Mouse (Mus musculus): ENCODE measurements around the gene Nrxn2. TPM values are rescaled to one million over a fixed set of nuclear protein-coding genes. Genes with fewer than 3 reads are reported as not detected.

Gene Nrxn2
- polyA plus RNA-seq, 2 experiments, result 2.6 to 3.6 TPM

- ATAC-seq (ENCODE audit: low FRiP score, low read depth), result no peak
- H3K9me3 ChIP-seq (ENCODE audit: control insufficient read depth, low read length), result no peaks in the 10 kb centered on the region
- H3K4me1 ChIP-seq (ENCODE audit: control insufficient read depth, insufficient read depth, low read length), result no peaks in the 10 kb centered on the region
- no peak overlapping the region for H3K27ac ChIP-seq (replicated peaks; ENCODE audit: low read depth, low read length)
- H3K4me2 ChIP-seq (replicated peaks; ENCODE audit: low read depth, low read length, severe bottlenecking), result no peak overlapping the region
- H3K27me3 ChIP-seq (ENCODE audit: control insufficient read depth, insufficient read depth, low read length), result no peaks in the 10 kb centered on the region
- no peak overlapping the region for H3K4me3 ChIP-seq (replicated peaks; ENCODE audit: low read length)
- WGBS, result 91% methylated on average over 6 of the region's 6 CpGs
- DNase-seq (ENCODE audit: low spot score), result no peak
- no peaks in the 10 kb centered on the region for H3K36me3 ChIP-seq (ENCODE audit: control insufficient read depth, insufficient read depth, low read length)
- no peak for TF ChIP-seq POLR2A (IDR thresholded peaks at IDR 0.05; ENCODE audit: borderline replicate concordance, extremely low read depth, insufficient read depth, insufficient read length)
- no peak overlapping the region for H3K9ac ChIP-seq (ENCODE audit: low read depth, low read length, severe bottlenecking)
Measured at GRCm38 (mm10) chr19:6543035-6543383, 124.5 kb downstream of the Nrxn2 start.

- Histone ChIP-seq H3K27ac (replicated peaks; ENCODE audit: low read depth, low read length) (no peak overlapping the region), H3K4me2 (replicated peaks; ENCODE audit: low read depth, low read length, severe bottlenecking) (no peak overlapping the region), H3K9me3 (ENCODE audit: control insufficient read depth, low read length) (no peaks in the 10 kb centered on the region), H3K9ac (ENCODE audit: low read depth, low read length, severe bottlenecking) (no peak overlapping the region), H3K4me1 (ENCODE audit: control insufficient read depth, insufficient read depth, low read length) (no peaks in the 10 kb centered on the region), H3K36me3 (ENCODE audit: control insufficient read depth, insufficient read depth, low read length) (no peaks in the 10 kb centered on the region), H3K27me3 (ENCODE audit: control insufficient read depth, insufficient read depth, low read length) (no peaks in the 10 kb centered on the region), H3K4me3 (replicated peaks; ENCODE audit: low read length) (no peak overlapping the region)
- DNase-seq (ENCODE audit: low spot score) (no peak), ATAC-seq (ENCODE audit: low FRiP score, low read depth) (no peak)
- no peak for TF ChIP-seq POLR2A (IDR thresholded peaks at IDR 0.05; ENCODE audit: borderline replicate concordance, extremely low read depth, insufficient read depth, insufficient read length)
- 61% methylated on average over 7 of the region's 7 CpGs for WGBS
Measured at GRCm38 (mm10) chr19:6543518-6543917, 125.0 kb downstream of the Nrxn2 start.

GRCm38 (mm10) chr19:6544712-6545111, 126.2 kb downstream of the Nrxn2 start:
- TF ChIP-seq POLR2A (IDR thresholded peaks at IDR 0.05; ENCODE audit: borderline replicate concordance, extremely low read depth, insufficient read depth, insufficient read length), result no peak
- Histone ChIP-seq H3K27me3 (ENCODE audit: control insufficient read depth, insufficient read depth, low read length) (no peaks in the 10 kb centered on the region), H3K9ac (ENCODE audit: low read depth, low read length, severe bottlenecking) (no peak overlapping the region), H3K36me3 (ENCODE audit: control insufficient read depth, insufficient read depth, low read length) (no peaks in the 10 kb centered on the region), H3K4me1 (ENCODE audit: control insufficient read depth, insufficient read depth, low read length) (no peaks in the 10 kb centered on the region), H3K9me3 (ENCODE audit: control insufficient read depth, low read length) (no peaks in the 10 kb centered on the region), H3K27ac (replicated peaks; ENCODE audit: low read depth, low read length) (no peak overlapping the region), H3K4me3 (replicated peaks; ENCODE audit: low read length) (no peak overlapping the region), H3K4me2 (replicated peaks; ENCODE audit: low read depth, low read length, severe bottlenecking) (no peak overlapping the region)
- DNase-seq (ENCODE audit: low spot score), result no peak
- 90% methylated on average over 13 of the region's 13 CpGs for WGBS
- no peak for ATAC-seq (ENCODE audit: low FRiP score, low read depth)

GRCm38 (mm10) chr19:6545481-6545880, 127.0 kb downstream of the Nrxn2 start:
- no peaks in the 10 kb centered on the region for H3K4me1 ChIP-seq (ENCODE audit: control insufficient read depth, insufficient read depth, low read length)
- 89% methylated on average over 5 of the region's 5 CpGs for WGBS
- H3K9me3 ChIP-seq (ENCODE audit: control insufficient read depth, low read length), result no peaks in the 10 kb centered on the region
- no peaks in the 10 kb centered on the region for H3K36me3 ChIP-seq (ENCODE audit: control insufficient read depth, insufficient read depth, low read length)
- H3K9ac ChIP-seq (ENCODE audit: low read depth, low read length, severe bottlenecking), result no peak overlapping the region
- no peak overlapping the region for H3K4me3 ChIP-seq (replicated peaks; ENCODE audit: low read length)
- no peaks in the 10 kb centered on the region for H3K27me3 ChIP-seq (ENCODE audit: control insufficient read depth, insufficient read depth, low read length)
- H3K4me2 ChIP-seq (replicated peaks; ENCODE audit: low read depth, low read length, severe bottlenecking), result no peak overlapping the region
- no peak overlapping the region for H3K27ac ChIP-seq (replicated peaks; ENCODE audit: low read depth, low read length)
- DNase-seq (ENCODE audit: low spot score), result no peak
- ATAC-seq (ENCODE audit: low FRiP score, low read depth), result no peak
- no peak for TF ChIP-seq POLR2A (IDR thresholded peaks at IDR 0.05; ENCODE audit: borderline replicate concordance, extremely low read depth, insufficient read depth, insufficient read length)

GRCm38 (mm10) chr19:6546096-6546495, 127.6 kb downstream of the Nrxn2 start:
- no peaks in the 10 kb centered on the region for H3K36me3 ChIP-seq (ENCODE audit: control insufficient read depth, insufficient read depth, low read length)
- ATAC-seq (ENCODE audit: low FRiP score, low read depth) (no peak), DNase-seq (ENCODE audit: low spot score) (no peak)
- H3K9me3 ChIP-seq (ENCODE audit: control insufficient read depth, low read length), result no peaks in the 10 kb centered on the region
- 67% methylated on average over 1 of the region's 1 CpGs for WGBS
- H3K27ac ChIP-seq (replicated peaks; ENCODE audit: low read depth, low read length), result no peak overlapping the region
- no peak overlapping the region for H3K4me2 ChIP-seq (replicated peaks; ENCODE audit: low read depth, low read length, severe bottlenecking)
- H3K4me1 ChIP-seq (ENCODE audit: control insufficient read depth, insufficient read depth, low read length), result no peaks in the 10 kb centered on the region
- TF ChIP-seq POLR2A (IDR thresholded peaks at IDR 0.05; ENCODE audit: borderline replicate concordance, extremely low read depth, insufficient read depth, insufficient read length), result no peak
- H3K27me3 ChIP-seq (ENCODE audit: control insufficient read depth, insufficient read depth, low read length), result no peaks in the 10 kb centered on the region
- H3K9ac ChIP-seq (ENCODE audit: low read depth, low read length, severe bottlenecking), result no peak overlapping the region
- H3K4me3 ChIP-seq (replicated peaks; ENCODE audit: low read length), result no peak overlapping the region

- no peaks in the 10 kb centered on the region for H3K27me3 ChIP-seq (ENCODE audit: control insufficient read depth, insufficient read depth, low read length)
- H3K36me3 ChIP-seq (ENCODE audit: control insufficient read depth, insufficient read depth, low read length), result no peaks in the 10 kb centered on the region
- WGBS, result 89% methylated on average over 5 of the region's 5 CpGs
- TF ChIP-seq POLR2A (IDR thresholded peaks at IDR 0.05; ENCODE audit: borderline replicate concordance, extremely low read depth, insufficient read depth, insufficient read length), result no peak
- DNase-seq (ENCODE audit: low spot score) (no peak), ATAC-seq (ENCODE audit: low FRiP score, low read depth) (no peak)
- no peak overlapping the region for H3K4me2 ChIP-seq (replicated peaks; ENCODE audit: low read depth, low read length, severe bottlenecking)
- H3K4me1 ChIP-seq (ENCODE audit: control insufficient read depth, insufficient read depth, low read length), result no peaks in the 10 kb centered on the region
- H3K4me3 ChIP-seq (replicated peaks; ENCODE audit: low read length), result no peak overlapping the region
- H3K9me3 ChIP-seq (ENCODE audit: control insufficient read depth, low read length), result no peaks in the 10 kb centered on the region
- no peak overlapping the region for H3K27ac ChIP-seq (replicated peaks; ENCODE audit: low read depth, low read length)
- no peak overlapping the region for H3K9ac ChIP-seq (ENCODE audit: low read depth, low read length, severe bottlenecking)
Measured at GRCm38 (mm10) chr19:6547801-6548200, 129.3 kb downstream of the Nrxn2 start.

Data from limb, embryonic 14.5 days (tissue).